Mouse (Mus musculus): ENCODE measurements around the gene Wls. TPM values are rescaled to one million over a fixed set of nuclear protein-coding genes. Genes with fewer than 3 reads are reported as not detected.

Wls gene
- polyA plus RNA-seq, 1 experiment = 1.4 TPM

GRCm38 (mm10) chr3:159847410-159848016 is 8.0 kb downstream of the Wls start:
- TF ChIP-seq CTCF (IDR thresholded peaks at IDR 0.05; ENCODE audit: control insufficient read depth, insufficient read depth, insufficient replicate concordance, low read depth, low read length) (no peak), POLR2A (IDR thresholded peaks at IDR 0.05; ENCODE audit: control insufficient read depth, low read depth, low read length) (no peak)
- Histone ChIP-seq H3K4me3 (ENCODE audit: control insufficient read depth, low read depth, low read length) (no peak overlapping the region), H3K4me1 (ENCODE audit: control insufficient read depth, insufficient read depth, low read length) (no peaks in the 10 kb centered on the region), H3K27ac (ENCODE audit: control insufficient read depth, insufficient read depth, low read depth, low read length) (no peak overlapping the region), H3K36me3 (ENCODE audit: control insufficient read depth, insufficient read depth, low read length) (no peaks in the 10 kb centered on the region), H3K27me3 (ENCODE audit: control insufficient read depth, insufficient read depth, low read length) (no peaks in the 10 kb centered on the region)

DNA sequence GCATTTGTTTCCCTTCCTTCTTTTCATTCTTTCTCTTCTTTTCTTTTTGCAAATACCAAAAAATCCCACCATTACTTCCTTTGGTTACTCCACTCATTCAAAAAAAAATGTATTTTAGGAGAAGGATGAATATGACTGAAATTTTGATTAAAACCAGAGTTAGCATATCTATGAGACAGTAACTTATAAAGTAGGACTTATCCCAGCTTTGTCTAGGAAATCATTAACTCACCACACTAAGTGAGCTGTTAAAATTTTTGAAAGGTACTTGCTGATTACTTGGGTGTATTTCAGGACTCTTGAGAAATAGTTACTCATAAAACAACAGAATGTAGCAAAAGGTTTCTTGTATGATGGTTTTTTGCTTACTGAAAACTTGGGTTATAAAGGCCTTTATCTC is 8.7 kb downstream of the Wls start:
- Histone ChIP-seq H3K27me3 (ENCODE audit: control insufficient read depth, insufficient read depth, low read length) (no peaks in the 10 kb centered on the region), H3K36me3 (ENCODE audit: control insufficient read depth, insufficient read depth, low read length) (no peaks in the 10 kb centered on the region), H3K4me1 (ENCODE audit: control insufficient read depth, insufficient read depth, low read length) (no peaks in the 10 kb centered on the region), H3K27ac (ENCODE audit: control insufficient read depth, insufficient read depth, low read depth, low read length) (no peak overlapping the region), H3K4me3 (ENCODE audit: control insufficient read depth, low read depth, low read length) (no peak overlapping the region)
- no peak for TF ChIP-seq CTCF (IDR thresholded peaks at IDR 0.05; ENCODE audit: control insufficient read depth, insufficient read depth, insufficient replicate concordance, low read depth, low read length)
- no peak for TF ChIP-seq POLR2A (IDR thresholded peaks at IDR 0.05; ENCODE audit: control insufficient read depth, low read depth, low read length)

- H3K4me3 ChIP-seq (ENCODE audit: control insufficient read depth, low read depth, low read length) = no peak overlapping the region
- H3K4me1 ChIP-seq (ENCODE audit: control insufficient read depth, insufficient read depth, low read length) = no peaks in the 10 kb centered on the region
- TF ChIP-seq POLR2A (IDR thresholded peaks at IDR 0.05; ENCODE audit: control insufficient read depth, low read depth, low read length) = no peak
- no peak for TF ChIP-seq CTCF (IDR thresholded peaks at IDR 0.05; ENCODE audit: control insufficient read depth, insufficient read depth, insufficient replicate concordance, low read depth, low read length)
- no peaks in the 10 kb centered on the region for H3K36me3 ChIP-seq (ENCODE audit: control insufficient read depth, insufficient read depth, low read length)
- H3K27ac ChIP-seq (ENCODE audit: control insufficient read depth, insufficient read depth, low read depth, low read length) = no peak overlapping the region
- no peaks in the 10 kb centered on the region for H3K27me3 ChIP-seq (ENCODE audit: control insufficient read depth, insufficient read depth, low read length)
These were observed 12.0 kb downstream of the Wls start for GRCm38 (mm10) chr3:159851476-159851875.

GRCm38 (mm10) chr3:159851980-159852379 is 12.5 kb downstream of the Wls start:
- no peak overlapping the region for H3K27ac ChIP-seq (ENCODE audit: control insufficient read depth, insufficient read depth, low read depth, low read length)
- H3K36me3 ChIP-seq (ENCODE audit: control insufficient read depth, insufficient read depth, low read length) = no peaks in the 10 kb centered on the region
- no peak overlapping the region for H3K4me3 ChIP-seq (ENCODE audit: control insufficient read depth, low read depth, low read length)
- no peaks in the 10 kb centered on the region for H3K4me1 ChIP-seq (ENCODE audit: control insufficient read depth, insufficient read depth, low read length)
- TF ChIP-seq CTCF (IDR thresholded peaks at IDR 0.05; ENCODE audit: control insufficient read depth, insufficient read depth, insufficient replicate concordance, low read depth, low read length) (no peak), POLR2A (IDR thresholded peaks at IDR 0.05; ENCODE audit: control insufficient read depth, low read depth, low read length) (no peak)
- no peaks in the 10 kb centered on the region for H3K27me3 ChIP-seq (ENCODE audit: control insufficient read depth, insufficient read depth, low read length)

GRCm38 (mm10) chr3:159857112-159857511 is 17.6 kb downstream of the Wls start:
- TF ChIP-seq CTCF (IDR thresholded peaks at IDR 0.05; ENCODE audit: control insufficient read depth, insufficient read depth, insufficient replicate concordance, low read depth, low read length) (no peak), POLR2A (IDR thresholded peaks at IDR 0.05; ENCODE audit: control insufficient read depth, low read depth, low read length) (no peak)
- Histone ChIP-seq H3K4me3 (ENCODE audit: control insufficient read depth, low read depth, low read length) (no peak overlapping the region), H3K4me1 (ENCODE audit: control insufficient read depth, insufficient read depth, low read length) (no peaks in the 10 kb centered on the region), H3K36me3 (ENCODE audit: control insufficient read depth, insufficient read depth, low read length) (no peaks in the 10 kb centered on the region), H3K27me3 (ENCODE audit: control insufficient read depth, insufficient read depth, low read length) (no peaks in the 10 kb centered on the region), H3K27ac (ENCODE audit: control insufficient read depth, insufficient read depth, low read depth, low read length) (no peak overlapping the region)

- Histone ChIP-seq H3K27me3 (ENCODE audit: control insufficient read depth, insufficient read depth, low read length) (no peaks in the 10 kb centered on the region), H3K4me1 (ENCODE audit: control insufficient read depth, insufficient read depth, low read length) (no peaks in the 10 kb centered on the region), H3K4me3 (ENCODE audit: control insufficient read depth, low read depth, low read length) (no peak overlapping the region), H3K27ac (ENCODE audit: control insufficient read depth, insufficient read depth, low read depth, low read length) (no peak overlapping the region), H3K36me3 (ENCODE audit: control insufficient read depth, insufficient read depth, low read length) (no peaks in the 10 kb centered on the region)
- no peak for TF ChIP-seq CTCF (IDR thresholded peaks at IDR 0.05; ENCODE audit: control insufficient read depth, insufficient read depth, insufficient replicate concordance, low read depth, low read length)
These were observed 26.2 kb downstream of the Wls start for GRCm38 (mm10) chr3:159865691-159866090.

DNA sequence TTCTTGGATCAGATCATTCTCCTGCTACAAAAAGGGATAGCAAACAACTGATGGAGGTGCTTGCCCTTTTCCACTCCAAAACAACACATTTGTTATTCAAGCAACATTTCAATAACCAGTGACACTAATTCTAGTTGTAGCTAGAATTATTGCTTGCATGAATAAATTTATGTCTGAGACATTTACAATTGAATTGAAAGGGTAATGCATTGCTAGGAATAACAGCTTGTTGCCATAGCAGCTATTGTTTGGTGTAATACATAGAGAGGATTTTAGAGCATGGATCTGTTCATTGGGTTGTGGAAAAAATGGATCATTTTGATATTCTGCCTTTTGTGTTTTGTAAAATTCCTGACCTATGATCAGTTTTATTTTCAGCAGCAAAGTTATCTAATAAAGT is 39.5 kb downstream of the Wls start:
- Histone ChIP-seq H3K4me1 (ENCODE audit: control insufficient read depth, insufficient read depth, low read length) (no peaks in the 10 kb centered on the region), H3K36me3 (ENCODE audit: control insufficient read depth, insufficient read depth, low read length) (no peaks in the 10 kb centered on the region), H3K27me3 (ENCODE audit: control insufficient read depth, insufficient read depth, low read length) (no peaks in the 10 kb centered on the region), H3K27ac (ENCODE audit: control insufficient read depth, insufficient read depth, low read depth, low read length) (no peak overlapping the region), H3K4me3 (ENCODE audit: control insufficient read depth, low read depth, low read length) (no peak overlapping the region)
- no peak for TF ChIP-seq CTCF (IDR thresholded peaks at IDR 0.05; ENCODE audit: control insufficient read depth, insufficient read depth, insufficient replicate concordance, low read depth, low read length)
- no peak for TF ChIP-seq POLR2A (IDR thresholded peaks at IDR 0.05; ENCODE audit: control insufficient read depth, low read depth, low read length)

GRCm38 (mm10) chr3:159883325-159883724 is 43.9 kb downstream of the Wls start:
- Histone ChIP-seq H3K27ac (ENCODE audit: control insufficient read depth, insufficient read depth, low read depth, low read length) (no peak overlapping the region), H3K4me1 (ENCODE audit: control insufficient read depth, insufficient read depth, low read length) (no peaks in the 10 kb centered on the region), H3K36me3 (ENCODE audit: control insufficient read depth, insufficient read depth, low read length) (no peaks in the 10 kb centered on the region), H3K4me3 (ENCODE audit: control insufficient read depth, low read depth, low read length) (no peak overlapping the region), H3K27me3 (ENCODE audit: control insufficient read depth, insufficient read depth, low read length) (no peaks in the 10 kb centered on the region)
- TF ChIP-seq CTCF (IDR thresholded peaks at IDR 0.05; ENCODE audit: control insufficient read depth, insufficient read depth, insufficient replicate concordance, low read depth, low read length) (no peak), POLR2A (IDR thresholded peaks at IDR 0.05; ENCODE audit: control insufficient read depth, low read depth, low read length) (no peak)

Measured in testis, adult 2 months (tissue).